Comparison of ENCODE assay signal across 10 mouse cellular contexts in the genomic region with DNA sequence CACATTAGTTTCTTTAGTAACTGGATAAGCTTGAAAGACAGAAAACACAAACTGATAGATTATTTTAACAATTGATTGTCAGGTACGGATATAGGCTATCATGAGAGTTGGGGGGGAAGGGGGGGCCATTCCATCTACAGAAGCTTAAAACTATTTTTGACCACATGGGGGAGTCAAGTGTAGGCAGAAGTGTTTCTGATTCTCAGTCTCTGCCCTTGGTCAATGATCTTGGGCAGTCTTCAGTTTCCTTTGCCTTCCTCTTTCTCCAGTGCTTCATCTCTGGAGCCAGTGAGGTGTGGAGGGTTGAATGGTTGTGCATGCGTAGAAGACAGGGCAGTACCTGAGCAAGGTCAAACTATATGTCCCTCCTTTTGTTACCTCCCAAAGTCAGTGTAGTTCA.
DNase-seq lines count a peak whose midpoint lies in the region; ATAC-seq and TF ChIP-seq lines count a peak whose summit lies in the region.
"Had no signal": no experiment of that assay in that cellular context is flagged by ENCODE, and none has a peak within 500 bp of the region (broad histone marks: within the 10 kb centered on the region; RNA-seq: fewer than 3 reads in every experiment).

No protein-coding gene starts in this region.

- H3K9me3 ChIP-seq in limb, embryonic 14.5 days (ENCODE audit: control insufficient read depth, low read length) = no peaks in the 10 kb centered on the region
- H3K9me3 ChIP-seq in limb, embryonic 10.5 days (replicated peaks) = no peaks in the 10 kb centered on the region
- H3K9me3 ChIP-seq: heart, embryonic 15.5 days had no signal

- H3K9ac ChIP-seq in limb, embryonic 14.5 days (ENCODE audit: low read depth, low read length, severe bottlenecking) = no peak overlapping the region
- H3K9ac ChIP-seq: heart, embryonic 15.5 days had no signal

- H3K4me3 ChIP-seq in limb, embryonic 14.5 days (replicated peaks; ENCODE audit: low read length) = no peak overlapping the region
- H3K4me3 ChIP-seq in limb, embryonic 10.5 days = no peak overlapping the region
- H3K4me3 ChIP-seq: heart, embryonic 15.5 days had no signal

- H3K27ac ChIP-seq in limb, embryonic 14.5 days (replicated peaks; ENCODE audit: low read depth, low read length) = no peak overlapping the region
- H3K27ac ChIP-seq in limb, embryonic 10.5 days = no peak overlapping the region
- H3K27ac ChIP-seq: heart, embryonic 15.5 days had no signal

- peak; percentile 50 for TF ChIP-seq CTCF in Patski (IDR thresholded peaks at IDR 0.05)

- H3K36me3 ChIP-seq in limb, embryonic 14.5 days (ENCODE audit: control insufficient read depth, insufficient read depth, low read length) = no peaks in the 10 kb centered on the region
- no peaks in the 10 kb centered on the region for H3K36me3 ChIP-seq in limb, embryonic 10.5 days
- H3K36me3 ChIP-seq: heart, embryonic 15.5 days had no signal

- H3K27me3 ChIP-seq in limb, embryonic 14.5 days (ENCODE audit: control insufficient read depth, insufficient read depth, low read length) = no peaks in the 10 kb centered on the region
- no peaks in the 10 kb centered on the region for H3K27me3 ChIP-seq in limb, embryonic 10.5 days (ENCODE audit: low read depth, poor library complexity, severe bottlenecking)
- H3K27me3 ChIP-seq in Patski = no peaks in the 10 kb centered on the region
- H3K27me3 ChIP-seq: heart, embryonic 15.5 days had no signal

- no peak for ATAC-seq in limb, embryonic 14.5 days (ENCODE audit: low FRiP score, low read depth)
- no peak for ATAC-seq in Patski

- in situ Hi-C loops in Patski (cut with MboI; ENCODE audit: low pct_unique_long_range_greater_than_20kb) = loop anchor here (5.0 kb wide), 1 partner anchor 189 kb away; no protein-coding TSS in a partner anchor

- POLR2A ChIA-PET in Patski (lab: Charles Lee) = interaction anchor here (0.6 kb wide), 1 partner anchor 230 kb away, joined by 4 read pairs; no protein-coding TSS in a partner anchor

- no peaks in the 10 kb centered on the region for H3K4me1 ChIP-seq in limb, embryonic 14.5 days (ENCODE audit: control insufficient read depth, insufficient read depth, low read length)
- peaks cover 13% of the 10 kb centered on the region for H3K4me1 ChIP-seq in limb, embryonic 10.5 days

- DNase-seq in embryo, embryonic 10 days (ENCODE audit: low spot score) = peak; percentile 9
- no peak for DNase-seq in embryo, embryonic 9.5 days (ENCODE audit: extremely low spot score)
- DNase-seq in limb, embryonic 14.5 days (ENCODE audit: low spot score) = peak; percentile 6
- no peak for DNase-seq in limb, embryonic 10.5 days (ENCODE audit: low spot score)
- DNase-seq in Patski (ENCODE audit: low read depth, low spot score) = no peak
- peak; percentile 15 to 36 for DNase-seq in kidney, postnatal 36 days
- no peak for DNase-seq in ovary, adult 18-20 months (ENCODE audit: low spot score)
- DNase-seq in urinary bladder, postnatal 4 days (ENCODE audit: low spot score in 2 of 2) = no peak
- DNase-seq: thymus, postnatal 25 days had no signal

- 70% methylated on average over 2 of the region's 2 CpGs for WGBS in limb, embryonic 14.5 days
- WGBS in limb, embryonic 10.5 days = 80% methylated on average over 2 of the region's 2 CpGs

- CTCF ChIA-PET in Patski (lab: Charles Lee) = interaction anchor here (0.6 kb wide), 2 partner anchors 150 to 195 kb away, joined by 3 read pairs; no protein-coding TSS in a partner anchor

- H3K4me2 ChIP-seq in limb, embryonic 14.5 days (replicated peaks; ENCODE audit: low read depth, low read length, severe bottlenecking) = no peak overlapping the region
- H3K4me2 ChIP-seq: heart, embryonic 15.5 days had no signal

- TF ChIP-seq POLR2A in limb, embryonic 14.5 days (IDR thresholded peaks at IDR 0.05; ENCODE audit: borderline replicate concordance, extremely low read depth, insufficient read depth, insufficient read length) = no peak

Comparison
In these comparisons a context has a peak if more than half of its experiments do, and no peak if none do; other contexts are left out.
1. DNase-seq: peak in embryo, embryonic 10 days (single experiment), limb, embryonic 14.5 days (single experiment) and kidney, postnatal 36 days (2 of 2); none in embryo, embryonic 9.5 days (single experiment), limb, embryonic 10.5 days (single experiment), Patski (single experiment), ovary, adult 18-20 months (single experiment) and urinary bladder, postnatal 4 days (0 of 2).